Mouse (Mus musculus) liver, embryonic 14.5 days (tissue): ENCODE data around the gene Mxd4. TPM values are rescaled to one million over a fixed set of nuclear protein-coding genes. Genes with fewer than 3 reads are reported as not detected.

ENCODE experiments used
- ATAC-seq: fragments of 200-750 bp; cut with Nextera tagmentation; 2 replicates; pipeline ENCODE4 v1.8.0; 2017; ENCODE audit warnings: moderate number of reproducible peaks, mild to moderate bottlenecking, moderate library complexity; ENCODE audit not compliant: insufficient read depth
- DNase-seq, 3 experiments: peaks; one replicate each; pipeline ENCODE4 v3.0.0-alpha.2; 2012 to 2013; ENCODE audit warnings: low read depth in 3 of 3, low spot score in 3 of 3
- H3K27ac ChIP-seq: fragments of 300-500 bp; sonication (generic); 2 replicates; pipeline ENCODE4 v1.5.1; 2014; ENCODE audit warnings: moderate library complexity, mild to moderate bottlenecking, control low read depth, inconsistent platforms
- H3K27me3 ChIP-seq: fragments of 300-500 bp; sonication (generic); 2 replicates; pipeline ENCODE4 v1.6.1; 2014; ENCODE audit warnings: mild to moderate bottlenecking, low read length, moderate library complexity; ENCODE audit not compliant: control insufficient read depth, insufficient read depth
- H3K36me3 ChIP-seq: fragments of 300-500 bp; sonication (generic); replicated peaks from 2 replicates; pipeline ENCODE4 v1.6.1; 2014; ENCODE audit warnings: low read depth; ENCODE audit not compliant: control insufficient read depth, insufficient read depth
- H3K4me1 ChIP-seq, 2 experiments: fragments of 200-500 bp in 1 of 2; fragments of 300-500 bp in 1 of 2; sonication (generic) in 1 of 2; replicated peaks; 2 replicates each; pipeline ENCODE4 v1.6.1; 2012 to 2014; ENCODE audit warnings: antibody characterized with exemption in 1 of 2, inconsistent platforms in 1 of 2, low read length in 1 of 2; ENCODE audit not compliant: control insufficient read depth in 2 of 2, insufficient read depth in 2 of 2
- H3K4me2 ChIP-seq: fragments of 300-500 bp; sonication (generic); 2 replicates; pipeline ENCODE4 v1.6.1; 2014; ENCODE audit warnings: low read depth, mild to moderate bottlenecking, control low read depth, moderate library complexity
- H3K4me3 ChIP-seq, 2 experiments: fragments of 200-500 bp in 1 of 2; fragments of 300-500 bp in 1 of 2; sonication (generic) in 1 of 2; 2 replicates each; pipeline ENCODE4 v1.5.1; 2012 to 2014; ENCODE audit warnings: low read depth in 2 of 2, low read length in 2 of 2, mild to moderate bottlenecking in 2 of 2, control low read depth in 1 of 2, inconsistent platforms in 1 of 2, moderate library complexity in 1 of 2; ENCODE audit not compliant: insufficient read depth in 1 of 2
- H3K9ac ChIP-seq: fragments of 300-500 bp; sonication (generic); replicated peaks from 2 replicates; pipeline ENCODE4 v1.6.1; 2014; ENCODE audit warnings: mild to moderate bottlenecking, control low read depth, moderate library complexity
- H3K9me3 ChIP-seq: fragments of 300-500 bp; sonication (generic); 2 replicates; pipeline ENCODE4 v1.6.1; 2016; ENCODE audit warnings: low read length, mixed read lengths; ENCODE audit not compliant: control insufficient read depth
- CTCF ChIP-seq: IDR thresholded peaks from 2 replicates; pipeline ENCODE4 v1.5.1; 2016; ENCODE audit warnings: antibody characterized with exemption, low read depth, control low read depth
- EP300 ChIP-seq: IDR thresholded peaks from 2 replicates; pipeline ENCODE4 v1.6.1; 2016; ENCODE audit warnings: antibody characterized with exemption, low read depth
- WGBS: fragments of 180-500 bp; shearing (Covaris S2); extraction: QIAGEN DNeasy Blood & Tissue Kit; methylation state at CpG from one replicate; pipeline ENCODE4 v1.1.7; 2014; ENCODE audit not compliant: insufficient replicate concordance; 5-methylcytosine and 5-hydroxymethylcytosine counted together
- polyA plus RNA-seq, 2 experiments: library from polyadenylated mRNA; depleted of rRNA in 1 of 2; stranded (reverse) in 1 of 2; unstranded in 1 of 2; fragments of >200 nt; fragmentation: Nextera tagmentation in 1 of 2; extraction: Ambion mirVana in 1 of 2; gene quantifications; 2 replicates each; pipeline versions ENCODE4 v1.2.1 to v1.2.3; 2012 to 2014

Gene Mxd4
- polyA plus RNA-seq, 2 experiments, result 4.7 to 6.6 TPM

- 31% methylated on average over 2 of the region's 2 CpGs for WGBS
- DNase-seq, result no peak
- no peaks in the 10 kb centered on the region for H3K36me3 ChIP-seq
- ATAC-seq, result no peak
- H3K27ac ChIP-seq, result no peak overlapping the region
- H3K4me3 ChIP-seq, result no peak overlapping the region
- H3K9ac ChIP-seq, result no peak overlapping the region
- no peak overlapping the region for H3K4me2 ChIP-seq
- H3K4me1 ChIP-seq, result no peaks in the 10 kb centered on the region
- TF ChIP-seq CTCF (no peak), EP300 (no peak)
- H3K9me3 ChIP-seq, result no peaks in the 10 kb centered on the region
- H3K27me3 ChIP-seq, result no peaks in the 10 kb centered on the region
Measured at GRCm38 (mm10) chr5:34201396-34201795, 13.9 kb upstream of the Mxd4 start.

- H3K4me2 ChIP-seq, result no peak overlapping the region
- no peak overlapping the region for H3K4me3 ChIP-seq
- no peaks in the 10 kb centered on the region for H3K4me1 ChIP-seq
- TF ChIP-seq EP300 (no peak), CTCF (no peak)
- DNase-seq, result no peak
- whole genome bisulfite sequencing, result 66% methylated on average over 6 of the region's 6 CpGs
- H3K9me3 ChIP-seq, result no peaks in the 10 kb centered on the region
- no peak overlapping the region for H3K27ac ChIP-seq
- no peaks in the 10 kb centered on the region for H3K27me3 ChIP-seq
- H3K9ac ChIP-seq, result no peak overlapping the region
- ATAC-seq, result no peak
- H3K36me3 ChIP-seq, result no peaks in the 10 kb centered on the region
Measured at GRCm38 (mm10) chr5:34198615-34199014, 11.1 kb upstream of the Mxd4 start.

GRCm38 (mm10) chr5:34197243-34197642 is 9.7 kb upstream of the Mxd4 start:
- Histone ChIP-seq H3K4me2 (no peak overlapping the region), H3K36me3 (no peaks in the 10 kb centered on the region), H3K9me3 (no peaks in the 10 kb centered on the region), H3K27me3 (no peaks in the 10 kb centered on the region), H3K9ac (no peak overlapping the region), H3K27ac (no peak overlapping the region), H3K4me3 (no peak overlapping the region), H3K4me1 (no peaks in the 10 kb centered on the region)
- no peak for ATAC-seq
- no peak for DNase-seq
- 57% methylated on average over 4 of the region's 4 CpGs for WGBS
- TF ChIP-seq EP300, result no peak
- no peak for TF ChIP-seq CTCF

GRCm38 (mm10) chr5:34196423-34196822 is 8.9 kb upstream of the Mxd4 start:
- no peak overlapping the region for H3K4me3 ChIP-seq
- DNase-seq (no peak), ATAC-seq (no peak)
- no peak overlapping the region for H3K27ac ChIP-seq
- H3K36me3 ChIP-seq, result no peaks in the 10 kb centered on the region
- no peaks in the 10 kb centered on the region for H3K9me3 ChIP-seq
- no peaks in the 10 kb centered on the region for H3K27me3 ChIP-seq
- H3K4me2 ChIP-seq, result no peak overlapping the region
- WGBS, result 38% methylated on average over 7 of the region's 7 CpGs
- H3K4me1 ChIP-seq, result no peaks in the 10 kb centered on the region
- TF ChIP-seq EP300 (no peak), CTCF (no peak)
- no peak overlapping the region for H3K9ac ChIP-seq

- DNase-seq, result no peak
- no peaks in the 10 kb centered on the region for H3K27me3 ChIP-seq
- WGBS, result 78% methylated on average over 12 of the region's 12 CpGs
- no peak overlapping the region for H3K27ac ChIP-seq
- no peak for ATAC-seq
- no peak overlapping the region for H3K4me2 ChIP-seq
- H3K9ac ChIP-seq, result no peak overlapping the region
- TF ChIP-seq CTCF (no peak), EP300 (no peak)
- no peak overlapping the region for H3K4me3 ChIP-seq
- H3K36me3 ChIP-seq, result no peaks in the 10 kb centered on the region
- H3K9me3 ChIP-seq, result no peaks in the 10 kb centered on the region
- H3K4me1 ChIP-seq, result no peaks in the 10 kb centered on the region
Measured at GRCm38 (mm10) chr5:34195786-34196185, 8.3 kb upstream of the Mxd4 start.
